Mouse (Mus musculus) embryonic facial prominence, embryonic 13.5 days (tissue): ENCODE results near the gene Frmd8. TPM values are rescaled to one million over a fixed set of nuclear protein-coding genes. Genes with fewer than 3 reads are reported as not detected.

Experiments used
- ATAC-seq: fragments of 200-750 bp; cut with Nextera tagmentation; 2 replicates; pipeline ENCODE4 v1.8.0; 2017; ENCODE audit warnings: low read depth; ENCODE audit not compliant: insufficient number of reproducible peaks, insufficient read depth, low FRiP score, low TSS enrichment
- H3K27ac ChIP-seq: fragments of 300-500 bp; sonication (generic); 2 replicates; pipeline ENCODE4 v1.5.1; 2015; ENCODE audit warnings: moderate library complexity, mild to moderate bottlenecking, inconsistent platforms
- H3K27me3 ChIP-seq: fragments of 300-500 bp; sonication (generic); 2 replicates; pipeline ENCODE4 v1.6.1; 2015; ENCODE audit warnings: mild to moderate bottlenecking, inconsistent platforms
- H3K36me3 ChIP-seq: fragments of 300-500 bp; sonication (generic); 2 replicates; pipeline ENCODE4 v1.6.1; 2015; ENCODE audit warnings: mild to moderate bottlenecking, inconsistent platforms
- H3K4me1 ChIP-seq: fragments of 300-500 bp; sonication (generic); 2 replicates; pipeline ENCODE4 v1.6.1; 2015; ENCODE audit warnings: inconsistent platforms
- H3K4me2 ChIP-seq: fragments of 300-500 bp; sonication (generic); 2 replicates; pipeline ENCODE4 v1.6.1; 2015; ENCODE audit warnings: moderate library complexity, mild to moderate bottlenecking, inconsistent platforms
- H3K4me3 ChIP-seq: fragments of 300-500 bp; sonication (generic); 2 replicates; pipeline ENCODE4 v1.5.1; 2015; ENCODE audit warnings: mild to moderate bottlenecking, inconsistent platforms
- H3K9ac ChIP-seq: fragments of 300-500 bp; sonication (generic); 2 replicates; pipeline ENCODE4 v1.6.1; 2015; ENCODE audit warnings: mild to moderate bottlenecking, inconsistent platforms
- H3K9me3 ChIP-seq: fragments of 300-500 bp; sonication (generic); 2 replicates; pipeline ENCODE4 v1.6.1; 2016; ENCODE audit warnings: inconsistent platforms
- WGBS: fragments of 180-500 bp; shearing (Covaris S2); methylation state at CpG from one replicate; pipeline ENCODE4 v1.1.7; 2015; ENCODE audit warnings: mixed read lengths; 5-methylcytosine and 5-hydroxymethylcytosine counted together
- polyA plus RNA-seq: library from polyadenylated mRNA; unstranded; fragments of >200 nt; fragmentation: Nextera tagmentation; extraction: Ambion mirVana; gene quantifications from 2 replicates; pipeline ENCODE4 v1.2.1, GENCODE M21; 2015

Frmd8 gene
- polyA plus RNA-seq, 1 experiment from 2014 or later, result 30.6 TPM

DNA sequence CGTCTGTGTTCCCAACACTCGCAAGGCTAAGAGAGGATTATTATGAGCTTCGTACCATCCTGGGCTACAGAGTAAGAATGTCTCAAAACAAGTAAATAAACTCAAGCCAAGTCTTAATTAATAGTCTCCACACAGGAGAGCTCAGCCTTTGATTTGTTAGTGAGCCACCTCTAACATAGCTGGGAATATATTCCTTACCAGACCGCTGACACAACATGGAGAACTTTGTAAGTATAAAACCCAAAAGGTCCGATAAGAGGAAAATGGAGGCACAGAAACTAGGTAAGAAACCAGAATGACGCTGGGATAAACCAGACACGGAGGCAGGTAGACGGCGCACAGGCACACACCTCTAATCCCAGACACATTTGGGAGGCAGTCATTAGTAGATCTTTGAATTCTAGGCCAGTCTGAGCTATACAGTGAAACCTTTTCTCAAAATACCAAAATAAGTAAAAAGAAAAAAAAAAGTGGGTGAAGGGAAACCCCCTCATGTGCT lies 34.1 kb downstream of the Frmd8 start:
- Histone ChIP-seq H3K4me3 (no peak overlapping the region), H3K4me1 (peaks cover 51% of the 10 kb centered on the region), H3K36me3 (no peaks in the 10 kb centered on the region), H3K9me3 (no peaks in the 10 kb centered on the region), H3K9ac (0 out of 2 replicates have a peak overlapping the region, but pooled peaks have one; percentile 16), H3K27me3 (no peaks in the 10 kb centered on the region), H3K4me2 (peak overlapping the region; percentile 19), H3K27ac (no peak overlapping the region)
- 86% methylated on average over 9 of the region's 9 CpGs for WGBS
- no peak for ATAC-seq

GRCm38 (mm10) chr19:5840086-5840889 lies 34.8 kb downstream of the Frmd8 start:
- Histone ChIP-seq H3K4me2 (peak overlapping the region; percentile 19), H3K36me3 (no peaks in the 10 kb centered on the region), H3K4me1 (peaks cover 50% of the 10 kb centered on the region), H3K4me3 (no peak overlapping the region), H3K27me3 (no peaks in the 10 kb centered on the region), H3K9me3 (no peaks in the 10 kb centered on the region), H3K27ac (no peak overlapping the region), H3K9ac (0 out of 2 replicates have a peak overlapping the region, but pooled peaks have one; percentile 11)
- ATAC-seq, result no peak
- WGBS, result 67% methylated on average over 18 of the region's 18 CpGs

- Histone ChIP-seq H3K9me3 (no peaks in the 10 kb centered on the region), H3K4me1 (peaks cover 42% of the 10 kb centered on the region), H3K36me3 (no peaks in the 10 kb centered on the region), H3K4me3 (no peak overlapping the region), H3K9ac (0 out of 2 replicates have a peak overlapping the region, but pooled peaks have one; percentile 11), H3K27me3 (no peaks in the 10 kb centered on the region), H3K4me2 (no peak overlapping the region), H3K27ac (no peak overlapping the region)
- 78% methylated on average over 14 of the region's 14 CpGs for WGBS
- no peak for ATAC-seq
These were observed 35.6 kb downstream of the Frmd8 start for GRCm38 (mm10) chr19:5839317-5840085.

DNA sequence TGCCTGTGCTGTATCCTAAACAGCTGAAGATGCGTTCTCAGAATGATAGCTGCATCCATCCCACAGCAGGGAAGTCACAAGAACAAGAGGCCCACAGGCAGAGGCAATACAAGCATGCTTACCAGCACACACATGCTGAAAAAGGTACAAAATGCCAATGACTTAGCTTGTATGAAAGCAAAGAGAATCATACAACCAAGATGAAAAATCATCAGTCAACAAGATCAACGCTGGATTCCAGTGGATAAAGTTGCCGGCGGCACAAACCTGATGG lies 36.2 kb downstream of the Frmd8 start:
- Histone ChIP-seq H3K4me3 (no peak overlapping the region), H3K27ac (no peak overlapping the region)
- ATAC-seq, result no peak

DNA sequence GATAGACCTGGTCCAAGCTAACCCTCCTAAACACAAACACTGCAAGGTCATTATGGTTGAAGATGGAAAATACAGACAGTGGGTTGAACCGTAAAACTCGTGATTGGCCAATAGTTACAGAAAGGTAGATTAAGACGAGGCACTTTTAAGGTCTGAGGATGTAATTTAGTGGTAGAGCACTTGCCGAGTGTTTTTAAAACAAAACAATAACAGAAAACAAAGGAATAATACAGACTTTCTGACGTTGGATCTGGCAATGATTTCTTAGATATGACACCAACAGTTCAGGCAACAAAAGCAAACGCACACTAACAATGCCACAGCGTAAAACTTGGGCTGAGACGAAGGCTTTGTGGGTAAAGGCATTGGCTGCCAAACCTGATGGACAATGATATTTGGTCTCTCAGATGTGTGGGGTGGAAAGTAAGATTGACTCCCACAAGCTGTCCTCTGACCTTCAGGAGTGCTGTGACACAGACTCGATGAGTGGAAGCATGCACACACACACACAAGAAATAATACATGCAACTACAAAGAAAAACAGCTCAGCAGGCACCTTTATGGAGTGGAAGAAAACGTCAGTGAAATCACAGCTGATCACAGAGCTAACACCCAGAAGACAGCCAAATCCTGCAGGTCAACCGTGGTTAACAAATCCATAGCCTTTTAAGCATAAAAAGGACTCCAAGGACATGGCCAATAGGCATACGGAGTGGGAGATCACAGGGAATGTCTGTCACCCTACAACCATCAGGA lies 36.8 kb downstream of the Frmd8 start:
- Histone ChIP-seq H3K4me2 (no peak overlapping the region), H3K27ac (no peak overlapping the region), H3K4me1 (peaks cover 30% of the 10 kb centered on the region), H3K27me3 (no peaks in the 10 kb centered on the region), H3K4me3 (no peak overlapping the region), H3K36me3 (no peaks in the 10 kb centered on the region), H3K9ac (no peak overlapping the region), H3K9me3 (no peaks in the 10 kb centered on the region)
- WGBS, result 80% methylated on average over 12 of the region's 12 CpGs
- ATAC-seq, result no peak

More for the DNA sequence above, 36.2 kb downstream of the Frmd8 start:
- Histone ChIP-seq H3K36me3 (no peaks in the 10 kb centered on the region), H3K9me3 (no peaks in the 10 kb centered on the region), H3K27me3 (no peaks in the 10 kb centered on the region), H3K9ac (no peak overlapping the region), H3K4me1 (peaks cover 35% of the 10 kb centered on the region), H3K4me2 (no peak overlapping the region)
- 93% methylated on average over 4 of the region's 4 CpGs for WGBS

GRCm38 (mm10) chr19:5837606-5838005 lies 37.5 kb downstream of the Frmd8 start:
- Histone ChIP-seq H3K9me3 (no peaks in the 10 kb centered on the region), H3K4me3 (no peak overlapping the region), H3K27me3 (no peaks in the 10 kb centered on the region), H3K4me1 (peaks cover 23% of the 10 kb centered on the region), H3K36me3 (no peaks in the 10 kb centered on the region), H3K4me2 (no peak overlapping the region), H3K27ac (no peak overlapping the region), H3K9ac (no peak overlapping the region)
- 81% methylated on average over 8 of the region's 8 CpGs for WGBS
- no peak for ATAC-seq

DNA sequence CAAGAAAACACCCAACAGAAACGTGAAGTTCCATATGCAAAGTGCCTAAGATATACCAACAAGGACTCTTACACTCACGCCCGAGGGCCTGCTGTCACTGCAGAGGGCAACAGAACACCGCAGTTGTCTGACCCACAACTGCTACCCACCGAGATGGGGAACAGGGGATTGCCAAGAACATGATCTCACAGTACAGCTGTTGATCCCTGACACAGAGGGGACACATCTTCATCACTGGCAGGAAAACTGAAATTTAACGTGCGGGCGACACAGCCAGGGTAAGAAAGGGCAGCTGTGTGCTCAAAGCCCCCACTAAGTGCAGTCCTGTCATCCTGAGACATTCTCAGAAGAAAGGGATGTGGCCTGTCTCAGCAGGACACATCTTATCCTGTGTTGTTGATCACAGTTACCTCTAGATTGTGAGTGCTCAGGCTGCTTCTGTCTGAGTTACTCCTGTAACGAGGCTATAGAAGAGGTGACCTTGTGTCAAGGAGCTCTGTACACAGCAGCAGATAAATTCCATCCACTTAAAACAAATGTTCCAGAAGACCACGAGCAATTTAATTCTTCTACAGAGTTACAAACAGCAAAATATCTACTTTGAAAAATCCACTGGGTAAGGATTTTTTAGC lies 38.0 kb downstream of the Frmd8 start:
- no peaks in the 10 kb centered on the region for H3K27me3 ChIP-seq
- H3K4me1 ChIP-seq, result peaks cover 17% of the 10 kb centered on the region
- 69% methylated on average over 10 of the region's 10 CpGs for WGBS
- no peak overlapping the region for H3K9ac ChIP-seq
- H3K9me3 ChIP-seq, result no peaks in the 10 kb centered on the region
- no peak overlapping the region for H3K27ac ChIP-seq
- no peak overlapping the region for H3K4me3 ChIP-seq
- H3K36me3 ChIP-seq, result no peaks in the 10 kb centered on the region
- no peak for ATAC-seq
- H3K4me2 ChIP-seq, result no peak overlapping the region

DNA sequence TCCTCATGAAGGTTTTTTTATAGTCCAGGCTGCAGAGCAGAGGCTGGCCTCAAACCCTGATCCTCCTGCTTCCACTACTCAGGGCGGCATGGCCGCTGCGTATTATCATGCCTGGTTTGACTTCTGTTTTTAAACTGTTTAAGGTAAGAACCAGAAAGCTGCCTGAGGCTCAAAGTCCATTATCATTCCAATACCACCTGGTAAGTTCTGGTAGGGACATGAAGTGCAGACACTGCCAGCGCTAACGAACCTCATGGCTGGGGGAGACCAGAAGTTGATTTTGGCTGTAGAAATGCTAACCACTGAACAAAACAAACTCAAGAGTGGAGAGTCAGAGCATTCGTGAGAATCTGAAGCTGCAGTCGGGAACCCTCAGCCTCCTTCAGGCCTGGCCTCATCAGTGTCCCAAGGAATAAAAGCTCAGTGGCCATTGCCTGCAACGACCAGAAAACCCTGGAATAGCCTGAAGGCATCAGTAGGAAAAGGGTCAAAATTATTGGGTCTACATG lies 39.1 kb downstream of the Frmd8 start:
- ATAC-seq, result no peak
- H3K27ac ChIP-seq, result no peak overlapping the region
- no peak overlapping the region for H3K9ac ChIP-seq
- no peaks in the 10 kb centered on the region for H3K27me3 ChIP-seq
- no peak overlapping the region for H3K4me3 ChIP-seq
- peaks cover 7% of the 10 kb centered on the region for H3K4me1 ChIP-seq
- WGBS, result 71% methylated on average over 8 of the region's 8 CpGs
- no peaks in the 10 kb centered on the region for H3K9me3 ChIP-seq
- H3K4me2 ChIP-seq, result no peak overlapping the region
- H3K36me3 ChIP-seq, result no peaks in the 10 kb centered on the region

- 89% methylated on average over 10 of the region's 10 CpGs for WGBS
- H3K9ac ChIP-seq, result no peak overlapping the region
- ATAC-seq, result no peak
These were observed 39.8 kb downstream of the Frmd8 start for GRCm38 (mm10) chr19:5835054-5835921.

DNA sequence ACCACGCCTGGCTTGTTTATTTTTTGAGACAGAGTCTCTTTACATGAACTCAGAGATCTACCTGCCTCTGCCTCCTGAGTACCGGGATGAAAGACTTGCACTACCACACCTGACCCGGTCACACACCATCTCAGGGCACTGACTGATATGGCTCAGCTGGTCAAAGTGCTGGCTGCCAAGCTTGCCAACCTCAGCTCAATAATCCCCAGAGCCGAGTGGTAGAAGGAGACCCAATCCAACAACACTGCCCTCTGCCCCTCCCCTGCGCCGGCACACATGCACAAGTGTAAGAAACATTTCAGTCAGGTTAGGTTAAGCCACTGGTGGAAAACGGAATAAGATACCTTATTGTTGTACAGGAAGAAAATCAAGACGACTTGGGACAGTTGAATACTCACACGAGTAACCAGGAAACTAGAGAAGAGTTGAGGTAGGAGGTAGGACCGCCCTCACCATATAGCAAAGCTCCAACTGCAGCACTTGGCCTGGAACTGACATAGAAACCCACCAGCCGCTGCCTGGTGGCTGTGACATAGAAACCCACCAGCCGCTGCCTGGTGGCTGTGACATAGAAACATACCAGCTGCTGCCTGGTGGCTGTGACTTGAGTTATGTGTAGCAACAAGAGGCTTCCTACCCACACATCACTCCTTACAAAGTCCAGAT lies 40.7 kb downstream of the Frmd8 start:
- no peak for ATAC-seq
- no peaks in the 10 kb centered on the region for H3K27me3 ChIP-seq
- H3K9me3 ChIP-seq, result no peaks in the 10 kb centered on the region
- no peaks in the 10 kb centered on the region for H3K4me1 ChIP-seq
- 86% methylated on average over 12 of the region's 12 CpGs for WGBS
- H3K36me3 ChIP-seq, result no peaks in the 10 kb centered on the region
- no peak overlapping the region for H3K4me3 ChIP-seq
- no peak overlapping the region for H3K9ac ChIP-seq
- no peak overlapping the region for H3K27ac ChIP-seq
- no peak overlapping the region for H3K4me2 ChIP-seq

More at GRCm38 (mm10) chr19:5835054-5835921, 39.8 kb downstream of the Frmd8 start:
- H3K4me1 ChIP-seq, result peaks cover under 1% of the 10 kb centered on the region
- H3K4me3 ChIP-seq, result no peak overlapping the region
- no peaks in the 10 kb centered on the region for H3K9me3 ChIP-seq
- H3K4me2 ChIP-seq, result no peak overlapping the region
- no peaks in the 10 kb centered on the region for H3K27me3 ChIP-seq
- H3K27ac ChIP-seq, result no peak overlapping the region
- H3K36me3 ChIP-seq, result no peaks in the 10 kb centered on the region
